In genomic region chr4:155264521-155265321, GRCm38 (mm10) we compare ENCODE assay signal across 21 mouse cellular contexts. TPM values are rescaled to one million over a fixed set of nuclear protein-coding genes. Genes with fewer than 3 reads are reported as not detected.
DNase-seq lines count a peak whose midpoint lies in the region; ATAC-seq and TF ChIP-seq lines count a peak whose summit lies in the region.
"Had no signal": no experiment of that assay in that cellular context is flagged by ENCODE, and none has a peak within 500 bp of the region (broad histone marks: within the 10 kb centered on the region; RNA-seq: fewer than 3 reads in every experiment).

No protein-coding gene starts in this region.

- H3K27me3 ChIP-seq in hindbrain, embryonic 15.5 days = no peaks in the 10 kb centered on the region
- H3K27me3 ChIP-seq in hindbrain, embryonic 12.5 days = no peaks in the 10 kb centered on the region
- H3K27me3 ChIP-seq in midbrain, postnatal 0 days (ENCODE audit: insufficient read depth, low read length) = no peaks in the 10 kb centered on the region
- H3K27me3 ChIP-seq in midbrain, embryonic 10.5 days (ENCODE audit: low read depth, poor library complexity, severe bottlenecking) = no peaks in the 10 kb centered on the region
- no peaks in the 10 kb centered on the region for H3K27me3 ChIP-seq in forebrain, embryonic 13.5 days
- H3K27me3 ChIP-seq: limb, embryonic 12.5 days; midbrain, embryonic 12.5 days; neural tube, embryonic 13.5 days had no signal

- no peak overlapping the region for H3K4me3 ChIP-seq in hindbrain, embryonic 15.5 days
- H3K4me3 ChIP-seq in hindbrain, embryonic 12.5 days = no peak overlapping the region
- no peak overlapping the region for H3K4me3 ChIP-seq in midbrain, postnatal 0 days (ENCODE audit: low read depth, low read length)
- no peak overlapping the region for H3K4me3 ChIP-seq in midbrain, embryonic 10.5 days
- no peak overlapping the region for H3K4me3 ChIP-seq in forebrain, embryonic 13.5 days
- H3K4me3 ChIP-seq: erythroblast, embryonic 14.5 days; limb, embryonic 12.5 days; liver, embryonic 13.5 days; midbrain, embryonic 12.5 days; neural tube, embryonic 13.5 days had no signal

- no peaks in the 10 kb centered on the region for H3K4me1 ChIP-seq in hindbrain, embryonic 15.5 days (replicated peaks)
- peaks cover 8% of the 10 kb centered on the region for H3K4me1 ChIP-seq in hindbrain, embryonic 12.5 days
- H3K4me1 ChIP-seq in midbrain, postnatal 0 days (ENCODE audit: insufficient read depth, low read length) = no peaks in the 10 kb centered on the region
- peaks cover 9% of the 10 kb centered on the region; the same call in 1 of the 2 replicates for H3K4me1 ChIP-seq in midbrain, embryonic 10.5 days
- no peaks in the 10 kb centered on the region for H3K4me1 ChIP-seq in forebrain, embryonic 13.5 days
- H3K4me1 ChIP-seq: liver, embryonic 13.5 days; midbrain, embryonic 12.5 days had no signal

- no peak overlapping the region for H3K27ac ChIP-seq in hindbrain, embryonic 15.5 days (replicated peaks)
- no peak overlapping the region for H3K27ac ChIP-seq in hindbrain, embryonic 12.5 days
- H3K27ac ChIP-seq in midbrain, postnatal 0 days (ENCODE audit: low read depth, low read length) = no peak overlapping the region
- H3K27ac ChIP-seq in midbrain, embryonic 10.5 days (replicated peaks) = no peak overlapping the region
- no peak overlapping the region for H3K27ac ChIP-seq in forebrain, embryonic 13.5 days
- H3K27ac ChIP-seq: kidney, postnatal 0 days; limb, embryonic 12.5 days; liver, embryonic 13.5 days; midbrain, embryonic 12.5 days; neural tube, embryonic 13.5 days had no signal

- TF ChIP-seq CTCF in midbrain, postnatal 0 days (IDR thresholded peaks at IDR 0.05) = no peak

- H3K4me2 ChIP-seq in hindbrain, embryonic 15.5 days = no peak overlapping the region
- no peak overlapping the region for H3K4me2 ChIP-seq in hindbrain, embryonic 12.5 days (replicated peaks)
- no peak overlapping the region for H3K4me2 ChIP-seq in midbrain, postnatal 0 days (ENCODE audit: low read depth, low read length, poor library complexity, severe bottlenecking)
- H3K4me2 ChIP-seq in forebrain, embryonic 13.5 days = no peak overlapping the region
- H3K4me2 ChIP-seq: limb, embryonic 12.5 days; liver, embryonic 13.5 days; lung, embryonic 14.5 days; midbrain, embryonic 12.5 days; neural tube, embryonic 13.5 days had no signal

- 0 out of 2 replicates have a peak, but pooled peaks have one; percentile 55 for ATAC-seq in hindbrain, embryonic 15.5 days (ENCODE audit: low FRiP score, low read depth)
- no peak for ATAC-seq in hindbrain, embryonic 12.5 days (ENCODE audit: low FRiP score)
- ATAC-seq in midbrain, postnatal 0 days (ENCODE audit: low FRiP score) = no peak
- ATAC-seq in forebrain, embryonic 13.5 days = no peak
- ATAC-seq: activated CD4-positive, CD25-positive, alpha-beta regulatory T cell, adult 4 months; forebrain, embryonic 14.5 days; intestine, postnatal 0 days had no signal

- H3K36me3 ChIP-seq in hindbrain, embryonic 15.5 days = peaks cover 19% of the 10 kb centered on the region
- H3K36me3 ChIP-seq in hindbrain, embryonic 12.5 days = peaks cover 18% of the 10 kb centered on the region
- peaks cover 19% of the 10 kb centered on the region for H3K36me3 ChIP-seq in midbrain, postnatal 0 days (ENCODE audit: insufficient read depth, low read length)
- peaks cover 13% of the 10 kb centered on the region for H3K36me3 ChIP-seq in midbrain, embryonic 10.5 days
- H3K36me3 ChIP-seq in forebrain, embryonic 13.5 days (ENCODE audit: poor library complexity, severe bottlenecking) = peaks cover 11% of the 10 kb centered on the region
- H3K36me3 ChIP-seq: G1E had no signal

- 65% methylated on average over 3 of the region's 3 CpGs for WGBS in hindbrain, embryonic 15.5 days
- WGBS in hindbrain, embryonic 12.5 days = 88% methylated on average over 3 of the region's 3 CpGs
- 91% methylated on average over 3 of the region's 3 CpGs for WGBS in midbrain, postnatal 0 days
- 84% methylated on average over 3 of the region's 3 CpGs for WGBS in midbrain, embryonic 10.5 days
- WGBS in forebrain, embryonic 13.5 days = 88% methylated on average over 3 of the region's 3 CpGs

- H3K9ac ChIP-seq in hindbrain, embryonic 15.5 days = no peak overlapping the region
- no peak overlapping the region for H3K9ac ChIP-seq in hindbrain, embryonic 12.5 days
- no peak overlapping the region for H3K9ac ChIP-seq in midbrain, postnatal 0 days (replicated peaks; ENCODE audit: low read length, poor library complexity, severe bottlenecking)
- H3K9ac ChIP-seq in forebrain, embryonic 13.5 days = no peak overlapping the region
- H3K9ac ChIP-seq: limb, embryonic 12.5 days; liver, embryonic 13.5 days; lung, embryonic 14.5 days; midbrain, embryonic 12.5 days; neural tube, embryonic 13.5 days had no signal

- H3K9me3 ChIP-seq in hindbrain, embryonic 15.5 days = no peaks in the 10 kb centered on the region
- H3K9me3 ChIP-seq in hindbrain, embryonic 12.5 days (replicated peaks) = no peaks in the 10 kb centered on the region
- H3K9me3 ChIP-seq in midbrain, postnatal 0 days (ENCODE audit: low read length) = no peaks in the 10 kb centered on the region
- H3K9me3 ChIP-seq in midbrain, embryonic 10.5 days (replicated peaks) = no peaks in the 10 kb centered on the region
- no peaks in the 10 kb centered on the region for H3K9me3 ChIP-seq in forebrain, embryonic 13.5 days (replicated peaks)
- H3K9me3 ChIP-seq: G1E; liver, embryonic 13.5 days; neural tube, embryonic 13.5 days had no signal

- peak; percentile 66 for DNase-seq in midbrain, postnatal 0 days (ENCODE audit: low spot score)
- no peak for DNase-seq in midbrain, embryonic 10.5 days (ENCODE audit: low spot score)
- DNase-seq in cerebellum, postnatal 14 days = peak; percentile 73 to 90
- no peak for DNase-seq in thymus, adult 18-20 months
- DNase-seq: adrenal gland, postnatal 14 days; liver, embryonic 13.5 days; lung, embryonic 14.5 days; lung, postnatal 4 days; thymus, postnatal 25 days had no signal

RNA-seq across cellular contexts. Expression of gene Faap20, which starts 15.1 kb away (rescaled TPM):
- polyA plus RNA-seq in hindbrain, embryonic 15.5 days (2015; fragmentation: Nextera tagmentation; extraction: Ambion mirVana) = 73.8 and 75.7 TPM in 2 replicates
- polyA plus RNA-seq in hindbrain, embryonic 12.5 days (2016; fragmentation: Nextera tagmentation; extraction: Ambion mirVana) = 90.8 and 98.6 TPM in 2 replicates
- 39.5 and 48.7 TPM in 2 replicates for total RNA-seq in midbrain, postnatal 0 days (2014; rRNA removed)
- 56.6 and 57.1 TPM in 2 replicates for polyA plus RNA-seq in midbrain, postnatal 0 days (2015; fragmentation: Nextera tagmentation; extraction: Ambion mirVana)
- 118 and 120 TPM in 2 replicates for polyA plus RNA-seq in midbrain, embryonic 10.5 days (2016; fragmentation: Nextera tagmentation; extraction: Ambion mirVana)
- 90.3 and 93.2 TPM in 2 replicates for polyA plus RNA-seq in forebrain, embryonic 13.5 days (2015; fragmentation: Nextera tagmentation; extraction: Ambion mirVana)

RNA-seq across cellular contexts. Expression of gene Ski, which starts 42.3 kb away (rescaled TPM):
- polyA plus RNA-seq in hindbrain, embryonic 15.5 days (2015; fragmentation: Nextera tagmentation; extraction: Ambion mirVana) = 11.3 and 11.9 TPM in 2 replicates
- 12.6 and 13.5 TPM in 2 replicates for polyA plus RNA-seq in hindbrain, embryonic 12.5 days (2016; fragmentation: Nextera tagmentation; extraction: Ambion mirVana)
- 59.8 and 63.1 TPM in 2 replicates for total RNA-seq in midbrain, postnatal 0 days (2014; rRNA removed)
- polyA plus RNA-seq in midbrain, postnatal 0 days (2015; fragmentation: Nextera tagmentation; extraction: Ambion mirVana) = 7.1 and 8.4 TPM in 2 replicates
- 8.9 and 10.1 TPM in 2 replicates for polyA plus RNA-seq in midbrain, embryonic 10.5 days (2016; fragmentation: Nextera tagmentation; extraction: Ambion mirVana)
- 11.3 and 12.0 TPM in 2 replicates for polyA plus RNA-seq in forebrain, embryonic 13.5 days (2015; fragmentation: Nextera tagmentation; extraction: Ambion mirVana)

Comparison
In these comparisons a context has a peak if more than half of its experiments do, and no peak if none do; other contexts are left out.
1. DNase-seq: peak in midbrain, postnatal 0 days (single experiment) and cerebellum, postnatal 14 days (2 of 2); none in midbrain, embryonic 10.5 days (single experiment) and thymus, adult 18-20 months (0 of 2).